Mouse (Mus musculus) stomach, postnatal 0 days (tissue): ENCODE data around the gene Plgrkt. TPM values are rescaled to one million over a fixed set of nuclear protein-coding genes. Genes with fewer than 3 reads are reported as not detected.

ENCODE experiments used
- ATAC-seq: fragments of 200-750 bp; cut with Nextera tagmentation; 2 replicates; pipeline ENCODE4 v1.8.0; 2017; ENCODE audit not compliant: low FRiP score, low TSS enrichment
- DNase-seq: peaks from one replicate; pipeline ENCODE4 v3.0.0-alpha.2; 2016; ENCODE audit warnings: low spot score
- H3K27ac ChIP-seq: fragments of 300-500 bp; sonication (generic); replicated peaks from 2 replicates; pipeline ENCODE4 v1.5.1; 2014; ENCODE audit warnings: mild to moderate bottlenecking, control low read depth
- H3K27me3 ChIP-seq: fragments of 300-500 bp; sonication (generic); 2 replicates; pipeline ENCODE4 v1.6.1; 2014; ENCODE audit warnings: low read length; ENCODE audit not compliant: control insufficient read depth, insufficient read depth
- H3K36me3 ChIP-seq: fragments of 300-500 bp; sonication (generic); 2 replicates; pipeline ENCODE4 v1.6.1; 2014; ENCODE audit warnings: low read length, mixed read lengths; ENCODE audit not compliant: control insufficient read depth, insufficient read depth
- H3K4me1 ChIP-seq: fragments of 300-500 bp; sonication (generic); replicated peaks from 2 replicates; pipeline ENCODE4 v1.6.1; 2014; ENCODE audit warnings: antibody characterized with exemption; ENCODE audit not compliant: control insufficient read depth, insufficient read depth
- H3K4me2 ChIP-seq: fragments of 300-500 bp; sonication (generic); replicated peaks from 2 replicates; pipeline ENCODE4 v1.6.1; 2014; ENCODE audit warnings: low read depth, mild to moderate bottlenecking, control low read depth, moderate library complexity
- H3K4me3 ChIP-seq: fragments of 300-500 bp; sonication (generic); 2 replicates; pipeline ENCODE4 v1.5.1; 2014; ENCODE audit warnings: low read depth, low read length, control low read depth
- H3K9ac ChIP-seq: fragments of 300-500 bp; sonication (generic); 2 replicates; pipeline ENCODE4 v1.6.1; 2014; ENCODE audit warnings: mild to moderate bottlenecking, low read length, control low read depth, mixed read lengths
- H3K9me3 ChIP-seq: fragments of 300-500 bp; sonication (generic); 2 replicates; pipeline ENCODE4 v1.6.1; 2016; ENCODE audit warnings: low read length; ENCODE audit not compliant: control insufficient read depth
- CTCF ChIP-seq: IDR thresholded peaks from 2 replicates; pipeline ENCODE4 v1.5.1; 2016; ENCODE audit warnings: antibody characterized with exemption, low read depth, mild to moderate bottlenecking, moderate library complexity
- EP300 ChIP-seq: optimal IDR thresholded peaks from 2 replicates; pipeline ENCODE3; 2016; ENCODE audit warnings: antibody characterized with exemption
- WGBS: fragments of 180-500 bp; shearing (Covaris S2); extraction: QIAGEN DNeasy Blood & Tissue Kit; methylation state at CpG from one replicate; pipeline ENCODE4 v1.1.7; 2014; 5-methylcytosine and 5-hydroxymethylcytosine counted together
- polyA plus RNA-seq: library from polyadenylated mRNA; unstranded; fragments of >200 nt; fragmentation: Nextera tagmentation; extraction: Ambion mirVana; gene quantifications from 2 replicates; pipeline ENCODE4 v1.2.1, GENCODE M21; 2015

The Plgrkt gene
- polyA plus RNA-seq, 1 experiment from 2014 or later: 169 TPM

- no peak overlapping the region for H3K4me3 ChIP-seq
- H3K9ac ChIP-seq: no peak overlapping the region
- no peaks in the 10 kb centered on the region; the same call in 1 of the 2 replicates for H3K36me3 ChIP-seq
- no peak for ATAC-seq
- no peak for DNase-seq
- WGBS: 91% methylated on average over 9 of the region's 9 CpGs
- no peak overlapping the region for H3K27ac ChIP-seq
- H3K9me3 ChIP-seq: no peaks in the 10 kb centered on the region
- no peak for TF ChIP-seq EP300
- TF ChIP-seq CTCF: no peak
- no peak overlapping the region for H3K4me2 ChIP-seq
- no peaks in the 10 kb centered on the region for H3K27me3 ChIP-seq
- H3K4me1 ChIP-seq: no peaks in the 10 kb centered on the region
Observed at GRCm38 (mm10) chr19:29374947-29375346, 7.8 kb upstream of the Plgrkt start.

GRCm38 (mm10) chr19:29373438-29373837 lies 6.2 kb upstream of the Plgrkt start:
- ATAC-seq (no peak), DNase-seq (no peak)
- no peaks in the 10 kb centered on the region; the same call in 1 of the 2 replicates for H3K36me3 ChIP-seq
- H3K27me3 ChIP-seq: no peaks in the 10 kb centered on the region
- TF ChIP-seq CTCF (no peak), EP300 (no peak)
- no peak overlapping the region for H3K9ac ChIP-seq
- H3K27ac ChIP-seq: no peak overlapping the region
- H3K4me2 ChIP-seq: 0 out of 2 replicates have a peak overlapping the region, but pooled peaks have one; percentile 5
- no peaks in the 10 kb centered on the region for H3K9me3 ChIP-seq
- no peaks in the 10 kb centered on the region for H3K4me1 ChIP-seq
- H3K4me3 ChIP-seq: no peak overlapping the region
- 53% methylated on average over 11 of the region's 11 CpGs for WGBS

DNA sequence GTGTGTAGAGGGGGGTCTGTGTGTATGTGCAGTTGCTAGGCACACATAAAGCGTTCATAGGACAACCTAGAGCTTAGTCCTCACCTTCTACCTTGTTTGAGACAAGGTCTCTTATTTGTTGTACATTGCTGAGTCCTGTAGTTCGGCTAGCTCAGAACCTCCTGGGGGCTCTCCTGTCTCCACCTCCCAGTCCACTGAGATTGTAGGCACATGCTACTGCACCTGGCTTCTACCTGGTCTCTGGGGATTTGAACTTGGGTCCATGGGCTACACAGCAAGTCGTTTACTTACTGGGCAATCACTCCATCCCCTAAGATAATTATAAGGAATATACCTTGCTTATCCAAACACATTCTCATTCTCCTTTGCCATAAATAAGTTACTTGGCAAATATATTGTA lies 5.4 kb upstream of the Plgrkt start:
- Histone ChIP-seq H3K27ac (no peak overlapping the region), H3K9me3 (no peaks in the 10 kb centered on the region), H3K9ac (no peak overlapping the region), H3K27me3 (no peaks in the 10 kb centered on the region), H3K4me2 (no peak overlapping the region), H3K4me1 (no peaks in the 10 kb centered on the region), H3K4me3 (no peak overlapping the region), H3K36me3 (no peaks in the 10 kb centered on the region; the same call in 1 of the 2 replicates)
- no peak for DNase-seq
- WGBS: 83% methylated on average over 3 of the region's 3 CpGs
- no peak for TF ChIP-seq CTCF
- no peak for TF ChIP-seq EP300
- no peak for ATAC-seq

DNA sequence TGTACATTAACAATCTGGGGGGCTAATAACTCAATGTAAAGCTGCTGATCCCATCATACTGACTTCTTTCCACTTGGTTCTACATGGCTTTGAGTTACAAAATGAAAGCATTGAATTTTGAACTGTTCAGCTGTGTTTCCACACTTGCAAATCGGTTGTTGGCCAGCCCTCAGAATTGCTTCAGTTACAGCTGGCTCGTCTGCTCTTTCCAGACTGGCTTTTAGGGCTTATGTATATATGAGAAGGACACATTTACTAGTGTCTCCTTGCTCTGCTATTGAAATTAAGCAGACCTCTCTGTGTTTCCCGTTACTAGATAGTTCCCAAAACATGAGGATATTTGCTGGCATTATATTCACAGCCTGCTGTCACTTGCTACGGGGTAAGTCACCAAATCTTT lies 4.9 kb upstream of the Plgrkt start:
- 31% methylated on average over 4 of the region's 4 CpGs for WGBS
- ATAC-seq (peak; percentile 16; the same call in 1 of the 2 replicates), DNase-seq (no peak)
- H3K4me2 ChIP-seq: peak overlapping the region; percentile 46
- H3K27ac ChIP-seq: no peak overlapping the region
- no peaks in the 10 kb centered on the region for H3K4me1 ChIP-seq
- H3K27me3 ChIP-seq: no peaks in the 10 kb centered on the region
- no peaks in the 10 kb centered on the region; the same call in 1 of the 2 replicates for H3K36me3 ChIP-seq
- TF ChIP-seq EP300: no peak
- peak overlapping the region; percentile 24 for H3K4me3 ChIP-seq
- H3K9me3 ChIP-seq: no peaks in the 10 kb centered on the region
- H3K9ac ChIP-seq: no peak overlapping the region

DNA sequence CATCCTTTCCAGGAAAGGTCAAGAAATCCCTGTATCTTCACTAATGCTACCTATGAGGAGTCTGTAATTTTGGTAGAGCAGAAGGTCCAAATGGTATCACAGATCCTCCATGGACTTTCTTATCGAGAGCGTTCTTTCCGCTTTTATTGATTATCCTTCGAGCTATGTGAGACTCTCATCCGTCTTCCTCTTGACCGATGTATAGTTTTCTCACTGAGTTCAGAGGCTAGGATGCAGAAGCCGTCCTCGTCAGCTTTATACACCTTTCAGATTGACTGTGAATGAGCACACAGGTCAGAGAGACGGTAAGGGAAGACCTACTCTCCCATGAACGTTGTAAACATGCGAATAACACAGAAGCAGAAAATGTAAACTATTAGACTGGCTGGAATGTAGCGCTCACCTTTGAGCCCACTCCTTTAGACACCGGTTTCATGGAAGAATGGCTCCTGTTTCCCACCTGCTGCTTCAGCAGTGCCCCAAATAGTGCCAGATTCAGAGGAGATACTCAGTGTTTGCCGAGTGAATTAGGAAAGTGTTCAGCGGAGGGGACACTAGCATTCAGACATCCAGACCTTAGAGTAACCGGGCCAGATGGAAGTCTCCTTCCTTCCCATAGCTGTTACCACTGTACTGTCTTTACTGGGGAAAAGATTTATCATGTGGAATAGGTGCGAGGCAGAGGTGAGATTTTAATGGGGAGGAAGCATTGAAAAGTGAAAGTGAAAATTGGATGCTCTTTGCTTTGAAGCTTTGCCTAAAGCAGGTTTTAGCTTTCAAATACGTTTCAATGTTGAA lies 4.3 kb upstream of the Plgrkt start:
- 43% methylated on average over 18 of the region's 18 CpGs for WGBS
- no peak for TF ChIP-seq EP300
- no peak for TF ChIP-seq CTCF
- Histone ChIP-seq H3K9me3 (no peaks in the 10 kb centered on the region), H3K4me1 (no peaks in the 10 kb centered on the region), H3K27ac (no peak overlapping the region), H3K9ac (no peak overlapping the region), H3K4me3 (peak overlapping the region; percentile 24), H3K36me3 (no peaks in the 10 kb centered on the region; the same call in 1 of the 2 replicates), H3K4me2 (peak overlapping the region; percentile 46), H3K27me3 (no peaks in the 10 kb centered on the region)
- ATAC-seq (no peak), DNase-seq (no peak)

- DNase-seq: no peak
- Histone ChIP-seq H3K4me3 (no peak overlapping the region), H3K4me2 (no peak overlapping the region), H3K4me1 (no peaks in the 10 kb centered on the region), H3K27me3 (no peaks in the 10 kb centered on the region), H3K36me3 (no peaks in the 10 kb centered on the region; the same call in 1 of the 2 replicates), H3K27ac (no peak overlapping the region), H3K9me3 (no peaks in the 10 kb centered on the region), H3K9ac (no peak overlapping the region)
- TF ChIP-seq EP300: no peak
- TF ChIP-seq CTCF: no peak
- no peak for ATAC-seq
- 78% methylated on average over 7 of the region's 7 CpGs for whole genome bisulfite sequencing
Observed at GRCm38 (mm10) chr19:29370545-29371283, 3.5 kb upstream of the Plgrkt start.
